Mouse (Mus musculus): ENCODE results near the gene Rgs12. TPM values are rescaled to one million over a fixed set of nuclear protein-coding genes. Genes with fewer than 3 reads are reported as not detected.

Rgs12 gene
- polyA plus RNA-seq, 1 experiment from 2014 or later = 52.7 TPM

GRCm38 (mm10) chr5:35050541-35050940, 101.3 kb downstream of the Rgs12 start:
- no peaks in the 10 kb centered on the region for H3K36me3 ChIP-seq (replicated peaks)
- H3K9ac ChIP-seq = no peak overlapping the region
- no peak overlapping the region for H3K27ac ChIP-seq
- 76% methylated on average over 5 of the region's 5 CpGs for WGBS
- ATAC-seq (replicated peaks) = no peak
- H3K9me3 ChIP-seq = no peaks in the 10 kb centered on the region
- H3K4me2 ChIP-seq = no peak overlapping the region
- no peak overlapping the region for H3K4me3 ChIP-seq
- H3K27me3 ChIP-seq (replicated peaks) = no peaks in the 10 kb centered on the region
- H3K4me1 ChIP-seq = no peaks in the 10 kb centered on the region

GRCm38 (mm10) chr5:35054628-35055027, 105.4 kb downstream of the Rgs12 start:
- WGBS = 94% methylated on average over 3 of the region's 3 CpGs
- no peak overlapping the region for H3K9ac ChIP-seq

DNA sequence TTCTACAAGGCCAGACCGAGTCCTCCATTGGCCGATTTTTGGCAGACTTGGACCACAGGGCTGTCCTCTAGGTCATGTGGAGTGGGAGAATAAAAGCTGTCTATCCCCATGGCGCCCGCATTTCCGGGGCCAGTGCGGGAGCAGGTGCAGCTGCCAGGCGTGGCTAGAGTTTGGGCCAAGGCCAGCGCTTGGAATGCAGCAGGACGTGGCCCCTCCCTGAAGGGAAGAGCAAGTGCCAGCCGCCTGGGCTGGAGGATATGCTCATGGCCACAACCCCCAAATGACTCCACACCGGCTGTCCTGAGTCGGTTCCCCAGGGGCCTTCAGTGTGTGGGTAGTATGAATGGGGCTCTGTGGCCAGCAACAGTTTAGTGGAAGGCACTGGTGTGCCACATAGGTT, 105.8 kb downstream of the Rgs12 start:
- 68% methylated on average over 12 of the region's 12 CpGs for WGBS
- Histone ChIP-seq H3K9me3 (no peaks in the 10 kb centered on the region), H3K9ac (no peak overlapping the region), H3K4me1 (peaks cover 18% of the 10 kb centered on the region), H3K27ac (no peak overlapping the region), H3K4me3 (no peak overlapping the region), H3K27me3 (replicated peaks) (peaks cover 14% of the 10 kb centered on the region; the same call in 1 of the 2 replicates), H3K36me3 (replicated peaks) (no peaks in the 10 kb centered on the region), H3K4me2 (no peak overlapping the region)
- no peak for ATAC-seq (replicated peaks)

More at GRCm38 (mm10) chr5:35054628-35055027, 105.4 kb downstream of the Rgs12 start:
- Histone ChIP-seq H3K27me3 (replicated peaks) (peaks cover 14% of the 10 kb centered on the region; the same call in 1 of the 2 replicates), H3K4me3 (no peak overlapping the region), H3K27ac (no peak overlapping the region), H3K4me2 (no peak overlapping the region), H3K4me1 (peaks cover 18% of the 10 kb centered on the region), H3K36me3 (replicated peaks) (no peaks in the 10 kb centered on the region), H3K9me3 (no peaks in the 10 kb centered on the region)
- no peak for ATAC-seq (replicated peaks)

DNA sequence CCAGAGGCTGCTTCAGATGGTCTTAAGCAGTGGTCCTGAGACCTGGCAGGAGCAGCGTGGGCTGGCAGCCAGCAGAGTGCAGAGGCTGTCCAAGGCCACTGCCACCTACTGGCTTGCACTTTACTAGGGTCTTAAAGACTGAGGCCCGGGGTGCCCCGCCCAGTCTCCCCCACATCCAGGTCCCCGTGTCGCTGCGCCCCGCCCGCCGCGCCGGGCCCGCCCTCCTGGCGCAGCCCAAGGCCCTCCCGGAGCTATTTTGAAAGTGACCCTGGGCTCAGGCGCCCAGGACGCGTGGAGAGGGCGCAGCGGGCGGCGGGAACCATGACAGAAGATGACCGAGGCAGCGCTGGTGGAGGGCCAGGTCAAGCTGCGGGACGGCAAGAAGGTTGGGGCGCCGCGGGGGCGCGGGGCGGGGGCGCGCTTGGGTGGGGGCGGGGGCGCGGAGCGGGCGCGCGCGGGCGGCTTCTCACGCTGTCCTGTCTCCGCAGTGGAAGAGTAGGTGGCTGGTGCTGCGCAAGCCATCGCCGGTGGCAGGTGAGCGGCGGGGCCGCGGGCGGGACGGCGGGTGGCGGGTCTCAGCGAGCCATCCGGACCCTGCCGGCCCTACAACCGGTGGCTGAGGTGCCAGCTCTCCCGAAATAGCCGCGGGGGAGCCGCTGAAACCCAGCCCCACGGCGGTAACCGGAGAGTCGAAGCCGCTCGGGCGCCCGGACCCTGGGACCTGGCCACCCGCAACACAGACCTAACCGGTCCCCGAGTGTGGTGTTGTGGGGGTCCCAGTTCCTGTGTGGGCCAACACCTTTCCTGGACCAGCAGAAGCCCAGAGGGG, 107.6 kb downstream of the Rgs12 start, which contains the start of gene Dok7:
Dok7 (plus strand) TSS at position 163 of the 829 bp plus-strand sequence.
- Histone ChIP-seq H3K9ac (peak within 1 kb of the TSS; percentile 59), H3K27ac (peak within 1 kb of the TSS; percentile 61; the same call in 1 of the 2 replicates), H3K4me1 (peaks cover 18% of the 10 kb centered on the region), H3K4me2 (peak within 1 kb of the TSS; percentile 95), H3K4me3 (peak within 1 kb of the TSS; percentile 65), H3K27me3 (replicated peaks) (peaks cover 14% of the 10 kb centered on the region; the same call in 1 of the 2 replicates), H3K36me3 (replicated peaks) (no peaks in the 10 kb centered on the region), H3K9me3 (no peaks in the 10 kb centered on the region)
- under 1% methylated on average over 59 of the region's 74 CpGs for WGBS
- peak; percentile 80 for ATAC-seq (replicated peaks)

DNA sequence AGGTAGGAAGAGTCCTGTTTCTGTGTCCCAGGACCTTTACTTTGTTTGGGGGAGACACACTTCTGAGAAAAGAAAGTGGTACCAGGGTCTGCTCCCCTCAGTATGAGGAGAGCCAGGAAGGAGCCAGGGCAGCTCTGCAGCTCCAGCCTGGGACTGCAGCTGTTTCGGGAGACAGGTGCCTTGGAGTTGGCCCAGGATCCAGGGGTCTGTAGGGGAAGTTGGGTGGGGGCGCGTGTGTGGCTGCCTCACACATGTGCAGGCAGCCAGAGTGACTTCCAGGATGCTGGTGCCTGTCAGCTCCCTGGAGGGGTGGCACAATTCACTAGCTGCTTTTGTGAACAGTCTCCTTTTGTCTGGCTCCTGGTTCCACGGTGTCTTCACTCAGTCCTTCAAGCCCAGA, 108.3 kb downstream of the Rgs12 start:
- WGBS = 24% methylated on average over 4 of the region's 4 CpGs
- Histone ChIP-seq H3K9me3 (no peaks in the 10 kb centered on the region), H3K27me3 (replicated peaks) (peaks cover 14% of the 10 kb centered on the region; the same call in 1 of the 2 replicates), H3K27ac (no peak overlapping the region), H3K4me3 (peak overlapping the region; percentile 65), H3K9ac (peak overlapping the region; percentile 59), H3K4me2 (peak overlapping the region; percentile 95), H3K36me3 (replicated peaks) (no peaks in the 10 kb centered on the region), H3K4me1 (peaks cover 18% of the 10 kb centered on the region)
- peak; percentile 18 for ATAC-seq (replicated peaks)

- H3K4me3 ChIP-seq = peak overlapping the region; percentile 65
- H3K27ac ChIP-seq = no peak overlapping the region
- no peaks in the 10 kb centered on the region for H3K36me3 ChIP-seq (replicated peaks)
- WGBS = 67% methylated on average over 1 of the region's 1 CpGs
- H3K4me1 ChIP-seq = peaks cover 18% of the 10 kb centered on the region
- no peak for ATAC-seq (replicated peaks)
- no peaks in the 10 kb centered on the region for H3K9me3 ChIP-seq
- H3K9ac ChIP-seq = 0 out of 2 replicates have a peak overlapping the region, but pooled peaks have one; percentile 59
- H3K4me2 ChIP-seq = peak overlapping the region; percentile 95
- peaks cover 14% of the 10 kb centered on the region; the same call in 1 of the 2 replicates for H3K27me3 ChIP-seq (replicated peaks)
Observed at GRCm38 (mm10) chr5:35058216-35058615, 109.0 kb downstream of the Rgs12 start.

GRCm38 (mm10) chr5:35060098-35060497, 110.9 kb downstream of the Rgs12 start:
- Histone ChIP-seq H3K9me3 (no peaks in the 10 kb centered on the region), H3K36me3 (replicated peaks) (no peaks in the 10 kb centered on the region), H3K27me3 (replicated peaks) (peaks cover 14% of the 10 kb centered on the region; the same call in 1 of the 2 replicates), H3K4me2 (no peak overlapping the region), H3K4me3 (no peak overlapping the region), H3K9ac (no peak overlapping the region), H3K27ac (no peak overlapping the region), H3K4me1 (peaks cover 18% of the 10 kb centered on the region)
- ATAC-seq (replicated peaks) = no peak
- 79% methylated on average over 3 of the region's 3 CpGs for WGBS

DNA sequence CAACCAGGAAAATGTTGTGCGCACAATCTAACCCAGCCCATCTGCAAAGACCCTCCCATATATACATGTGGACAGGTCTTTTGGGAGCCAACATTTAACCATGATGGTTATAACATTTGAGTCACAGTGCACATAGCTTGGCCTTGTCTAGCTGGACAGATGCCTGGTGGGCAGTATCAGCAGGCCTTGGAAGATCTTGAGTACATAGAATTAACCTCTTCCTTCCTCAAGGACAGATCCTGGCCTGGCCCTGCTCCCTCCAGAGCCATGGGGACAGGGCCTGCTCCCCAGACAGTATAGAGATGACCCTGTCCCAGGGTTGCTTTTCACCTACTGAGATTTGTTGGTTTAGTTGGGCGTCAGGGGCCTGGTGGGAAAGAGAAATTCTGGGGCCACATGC, 120.6 kb downstream of the Rgs12 start:
- ATAC-seq (replicated peaks) = no peak
- H3K27ac ChIP-seq = no peak overlapping the region

GRCm38 (mm10) chr5:35070314-35070713, 121.1 kb downstream of the Rgs12 start:
- no peak overlapping the region for H3K4me3 ChIP-seq
- no peaks in the 10 kb centered on the region for H3K36me3 ChIP-seq (replicated peaks)
- H3K4me2 ChIP-seq = no peak overlapping the region
- no peaks in the 10 kb centered on the region for H3K4me1 ChIP-seq
- no peaks in the 10 kb centered on the region for H3K9me3 ChIP-seq
- no peak for ATAC-seq (replicated peaks)
- H3K9ac ChIP-seq = no peak overlapping the region
- H3K27ac ChIP-seq = no peak overlapping the region
- no peaks in the 10 kb centered on the region for H3K27me3 ChIP-seq (replicated peaks)
- 90% methylated on average over 8 of the region's 8 CpGs for WGBS

More for the DNA sequence above, 120.6 kb downstream of the Rgs12 start:
- H3K4me2 ChIP-seq = no peak overlapping the region
- no peaks in the 10 kb centered on the region for H3K9me3 ChIP-seq
- no peak overlapping the region for H3K9ac ChIP-seq
- H3K4me3 ChIP-seq = no peak overlapping the region
- no peaks in the 10 kb centered on the region for H3K27me3 ChIP-seq (replicated peaks)
- no peaks in the 10 kb centered on the region for H3K36me3 ChIP-seq (replicated peaks)
- no peaks in the 10 kb centered on the region for H3K4me1 ChIP-seq
- WGBS = 84% methylated on average over 2 of the region's 2 CpGs

DNA sequence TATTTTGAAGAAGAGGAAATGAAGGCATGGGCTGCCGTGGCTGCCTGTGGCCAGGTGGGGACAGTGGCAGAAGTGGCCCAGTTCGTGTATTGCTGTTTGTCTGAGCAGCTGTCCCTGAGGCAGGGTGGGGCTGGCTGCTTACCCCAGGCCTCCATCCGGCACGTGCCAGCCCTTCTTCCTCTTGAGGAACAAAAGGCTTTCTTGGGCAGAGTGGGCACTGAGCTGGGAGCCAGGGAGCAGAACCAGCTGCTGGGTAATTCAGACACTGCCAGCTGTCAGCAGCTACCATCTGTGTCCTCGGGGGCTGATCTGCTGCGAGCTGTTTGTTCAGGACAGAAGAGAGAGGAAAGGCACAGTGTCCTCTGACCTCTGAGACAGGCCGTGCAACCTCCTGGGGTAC, 121.7 kb downstream of the Rgs12 start:
- ATAC-seq (replicated peaks) = peak; percentile 54; the same call in 1 of the 2 replicates
- Histone ChIP-seq H3K27me3 (replicated peaks) (no peaks in the 10 kb centered on the region), H3K4me2 (no peak overlapping the region), H3K9ac (no peak overlapping the region), H3K4me3 (no peak overlapping the region), H3K4me1 (no peaks in the 10 kb centered on the region), H3K36me3 (replicated peaks) (no peaks in the 10 kb centered on the region), H3K9me3 (no peaks in the 10 kb centered on the region), H3K27ac (no peak overlapping the region)
- 43% methylated on average over 7 of the region's 7 CpGs for WGBS

GRCm38 (mm10) chr5:35071855-35072254, 122.6 kb downstream of the Rgs12 start:
- no peaks in the 10 kb centered on the region for H3K9me3 ChIP-seq
- no peak overlapping the region for H3K27ac ChIP-seq
- no peak overlapping the region for H3K4me3 ChIP-seq
- H3K36me3 ChIP-seq (replicated peaks) = no peaks in the 10 kb centered on the region
- H3K9ac ChIP-seq = no peak overlapping the region
- H3K27me3 ChIP-seq (replicated peaks) = no peaks in the 10 kb centered on the region
- ATAC-seq (replicated peaks) = no peak
- H3K4me2 ChIP-seq = no peak overlapping the region
- H3K4me1 ChIP-seq = no peaks in the 10 kb centered on the region
- WGBS = 91% methylated on average over 6 of the region's 6 CpGs

GRCm38 (mm10) chr5:35073235-35073634, 124.0 kb downstream of the Rgs12 start:
- no peak overlapping the region for H3K9ac ChIP-seq
- H3K27me3 ChIP-seq (replicated peaks) = no peaks in the 10 kb centered on the region
- H3K36me3 ChIP-seq (replicated peaks) = no peaks in the 10 kb centered on the region
- 83% methylated on average over 11 of the region's 11 CpGs for WGBS
- no peak overlapping the region for H3K27ac ChIP-seq
- no peaks in the 10 kb centered on the region for H3K4me1 ChIP-seq
- H3K9me3 ChIP-seq = no peaks in the 10 kb centered on the region
- no peak overlapping the region for H3K4me2 ChIP-seq
- no peak for ATAC-seq (replicated peaks)
- H3K4me3 ChIP-seq = no peak overlapping the region

Data from midbrain, embryonic 15.5 days (tissue).